Mouse (Mus musculus): ENCODE measurements around the gene Tmem164.

Tmem164 gene

DNA sequence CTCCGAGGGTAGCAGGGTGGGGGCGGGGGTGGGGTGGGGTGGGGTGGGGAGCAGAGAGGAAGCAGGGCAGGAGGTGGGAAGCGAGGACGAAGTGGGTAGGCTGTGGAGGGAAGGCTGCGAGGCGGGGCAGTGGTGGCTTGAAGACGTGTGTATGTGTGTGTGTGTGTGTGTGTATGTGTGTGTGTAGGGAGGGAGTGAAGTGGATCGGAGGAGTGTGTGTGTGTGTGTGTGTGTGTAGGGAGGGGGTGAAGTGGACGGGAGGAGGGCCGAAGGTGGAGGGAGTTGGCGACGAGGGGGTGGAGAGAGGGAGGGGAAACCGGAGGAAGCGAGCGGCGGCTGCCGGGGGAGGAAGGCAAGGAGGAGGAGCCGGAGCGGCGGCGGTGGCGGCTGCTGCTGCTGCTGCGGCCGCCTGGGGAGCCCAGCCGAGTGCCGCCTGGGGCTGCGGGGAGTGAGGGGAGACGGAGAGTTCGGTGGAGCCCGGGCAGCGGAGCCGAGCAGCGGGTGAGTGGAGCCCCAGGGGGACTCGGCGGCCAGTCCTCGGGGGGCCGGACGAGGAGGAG is at the start of gene Tmem164:
Tmem164 (plus strand) TSS at position 351 of the 560 bp plus-strand sequence.
- WGBS = under 1% methylated on average over 20 of the region's 38 CpGs

DNA sequence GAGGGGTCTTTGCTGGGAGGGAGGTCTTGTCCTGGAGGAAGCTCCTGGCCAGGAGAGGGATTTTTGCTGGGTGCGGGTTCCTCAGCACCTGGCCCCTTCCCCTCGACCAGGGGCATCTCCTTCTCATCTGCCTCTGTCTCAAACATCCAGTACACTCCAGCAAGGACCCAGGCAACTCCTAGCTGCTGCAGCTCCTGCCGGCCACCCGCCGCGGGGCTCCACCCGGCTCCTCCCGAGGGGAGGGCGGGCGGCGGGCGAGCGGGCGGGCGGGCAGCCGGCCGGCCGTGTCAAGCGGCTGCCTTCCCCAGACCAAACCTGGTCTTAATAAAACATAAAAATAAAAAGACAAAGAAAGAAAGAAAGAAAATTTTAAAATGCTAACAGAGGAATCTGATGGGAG is 48.2 kb upstream of the Tmem164 start:
- WGBS = 36% methylated on average over 16 of the region's 19 CpGs

DNA sequence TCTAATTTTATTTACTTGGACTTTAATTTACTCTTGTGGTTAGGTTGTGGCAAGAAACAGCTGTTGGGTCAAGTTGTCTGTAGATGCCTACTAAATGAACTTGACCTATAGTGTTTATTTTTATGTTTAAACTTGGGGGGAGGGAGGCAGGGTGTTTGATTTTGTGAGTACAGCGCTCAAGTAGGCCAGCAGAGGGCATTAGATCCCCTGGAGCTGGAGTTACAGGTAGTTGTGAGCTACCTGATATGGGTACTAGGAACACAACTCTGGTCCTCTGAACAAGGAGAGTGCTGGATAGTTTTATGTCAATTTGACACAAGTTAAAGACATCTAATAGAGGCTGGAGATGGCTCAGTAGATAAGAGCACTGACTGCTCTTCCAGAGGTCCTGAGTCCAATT is 34.0 kb upstream of the Tmem164 start:
- WGBS = 71% methylated on average over 1 of the region's 1 CpGs

DNA sequence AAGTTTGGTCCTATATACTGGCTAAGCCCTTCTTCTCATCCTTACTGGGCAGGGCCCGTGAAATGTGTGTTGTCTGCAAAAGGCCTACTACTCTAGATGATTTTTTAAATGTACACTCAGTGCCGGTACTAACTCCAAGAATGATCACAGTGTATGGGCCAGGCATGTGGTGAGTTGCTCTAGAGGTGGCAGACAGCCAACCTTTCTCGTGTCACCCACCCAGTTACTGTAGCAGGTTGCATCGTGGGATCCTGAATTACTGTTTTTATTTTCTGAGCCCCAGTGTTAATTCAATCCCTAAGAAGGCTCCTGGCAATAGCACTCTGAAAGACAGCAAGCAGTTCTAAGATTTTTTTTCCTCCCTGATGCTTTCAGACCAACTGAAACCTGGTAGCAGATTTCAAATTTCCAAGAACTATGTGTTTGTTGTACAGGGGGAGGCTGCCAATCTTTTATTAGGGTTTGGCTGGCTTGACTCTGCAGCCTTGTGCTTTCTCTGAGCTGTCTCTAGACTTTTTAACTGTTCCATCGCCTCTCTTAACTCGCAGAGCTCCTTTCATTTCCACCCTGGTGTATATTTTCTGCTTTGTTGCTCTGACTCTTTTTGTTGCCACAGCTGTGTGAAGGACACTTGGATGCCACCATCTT is 31.0 kb upstream of the Tmem164 start:
- WGBS = 48% methylated on average over 6 of the region's 6 CpGs

DNA sequence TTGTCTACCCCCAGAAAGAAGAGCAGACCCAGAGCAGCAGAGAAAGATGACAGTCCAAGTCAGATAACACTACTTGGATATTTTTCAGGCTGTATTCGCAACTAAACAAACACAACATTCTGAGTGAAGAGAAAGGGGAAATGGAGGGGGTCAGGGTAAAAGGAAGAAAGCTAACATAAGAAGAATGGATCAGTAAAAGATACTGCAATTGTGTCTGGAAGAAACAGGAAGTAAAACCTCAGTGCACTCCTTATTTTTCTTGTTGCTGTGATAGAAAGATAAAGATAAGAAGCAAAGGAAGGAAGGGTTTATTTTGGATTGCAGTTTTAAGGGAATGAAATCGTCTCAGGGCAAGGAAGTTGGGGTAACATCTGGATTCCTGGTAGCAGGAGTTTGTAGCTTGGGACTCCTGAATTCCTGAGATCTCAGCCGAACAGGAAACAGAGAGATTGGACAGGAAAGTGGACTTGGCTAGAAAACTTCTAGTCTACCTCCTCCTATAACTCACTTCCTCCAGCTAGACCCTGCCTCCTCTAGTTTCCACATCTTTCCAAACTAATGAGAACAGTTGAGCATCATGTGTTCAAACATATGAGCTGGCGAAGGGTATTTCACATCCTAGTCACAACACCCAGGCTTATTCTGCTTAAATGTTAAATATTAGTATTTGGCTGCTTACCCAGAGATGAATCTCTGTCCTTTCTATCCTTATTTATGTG is 16.3 kb upstream of the Tmem164 start:
- WGBS = 78% methylated on average over 4 of the region's 4 CpGs

DNA sequence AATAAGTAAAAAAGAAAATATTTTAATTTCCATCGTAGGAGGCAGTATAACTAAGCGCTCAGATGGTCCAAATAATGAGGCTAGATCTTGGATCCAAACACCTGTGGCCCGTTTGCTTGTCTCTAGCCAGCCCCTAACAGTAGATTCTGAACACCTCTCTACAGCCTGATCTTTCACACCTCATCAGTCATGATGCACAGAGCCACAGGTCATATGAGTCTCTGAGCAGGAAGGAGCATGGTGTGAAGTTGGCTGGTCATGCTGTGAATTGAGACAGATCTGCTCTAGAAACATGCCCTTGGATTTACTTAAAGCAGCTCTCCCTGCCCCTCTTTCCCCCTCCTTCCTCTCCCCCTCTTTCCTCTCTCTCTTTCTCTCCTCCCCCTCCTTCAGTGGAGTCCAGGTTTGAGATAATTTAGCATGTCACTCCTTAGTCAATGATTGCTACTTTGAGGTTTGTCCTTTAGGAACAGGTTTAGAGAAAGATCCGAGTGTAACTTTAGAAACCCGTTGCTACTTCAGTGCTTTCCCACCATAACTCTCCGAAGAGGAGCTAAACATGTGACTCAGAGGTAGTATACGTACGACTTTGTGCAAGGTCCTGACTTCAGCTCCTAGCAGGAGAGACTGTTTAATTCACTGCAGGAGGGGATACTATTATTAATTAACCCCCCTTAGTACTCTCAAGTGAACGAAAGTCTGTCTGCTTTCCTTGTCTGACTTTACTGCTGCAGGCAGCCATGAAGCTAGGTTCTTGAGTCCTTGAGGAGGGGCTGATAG is 11.7 kb upstream of the Tmem164 start:
- WGBS = 60% methylated on average over 9 of the region's 9 CpGs

DNA sequence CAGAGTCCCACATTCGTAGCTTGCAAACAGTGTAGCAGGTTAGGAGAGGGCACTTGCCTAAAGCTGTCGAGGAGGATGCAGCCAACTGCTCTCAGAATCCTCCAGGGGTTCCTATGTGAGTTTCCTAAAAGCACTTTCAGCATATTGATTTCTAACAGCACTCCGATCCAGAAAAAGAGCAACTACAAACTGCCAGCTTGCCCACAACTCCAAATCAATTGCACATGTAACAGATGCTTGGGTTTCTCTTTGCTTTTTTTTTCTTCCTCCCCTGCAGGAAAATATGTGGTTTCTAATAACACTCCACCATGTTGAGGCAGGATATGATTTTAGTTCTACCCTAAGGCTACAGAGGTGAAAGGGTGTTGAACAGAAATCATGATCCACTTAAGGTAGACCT is 11.1 kb upstream of the Tmem164 start:
- WGBS = 56% methylated on average over 3 of the region's 3 CpGs

DNA sequence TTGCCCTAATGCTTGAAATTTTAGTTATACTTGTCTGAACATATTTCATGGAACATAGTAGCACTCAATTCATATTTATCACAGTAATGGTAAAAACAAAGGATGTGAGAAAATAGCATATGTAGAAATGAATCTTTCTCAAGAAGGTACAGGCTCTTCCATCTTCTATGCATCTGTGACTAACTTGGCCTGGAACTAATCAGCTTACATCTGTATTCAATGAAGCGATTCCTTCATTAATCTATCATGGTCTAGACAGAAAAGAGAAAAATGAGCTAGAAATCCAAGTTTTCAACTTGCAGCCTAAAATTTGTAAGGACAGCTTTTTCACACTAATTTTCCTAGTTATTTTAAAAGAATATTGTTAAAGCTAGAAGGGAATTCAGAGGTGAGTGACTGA is 10.1 kb upstream of the Tmem164 start:
- WGBS = 100% methylated on average over 1 of the region's 1 CpGs

DNA sequence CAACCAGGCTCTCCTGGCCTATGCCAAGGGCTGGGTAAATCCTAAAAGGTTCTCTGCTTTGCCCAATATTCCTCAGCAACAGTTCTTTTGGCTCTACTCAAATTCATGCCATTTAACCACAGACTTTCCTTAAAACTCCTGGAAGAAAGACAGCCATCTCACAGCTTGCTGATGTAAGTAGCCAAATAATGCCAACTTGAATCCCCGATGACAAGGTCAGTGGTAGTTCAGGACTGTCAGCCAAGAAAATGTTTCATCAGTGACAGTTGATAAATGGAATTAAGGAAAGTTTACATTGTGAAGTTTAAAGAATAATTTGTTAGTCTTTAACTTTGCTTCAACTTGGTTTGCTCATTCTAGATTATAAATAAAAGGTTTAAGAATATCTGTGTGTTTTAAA is 8.5 kb upstream of the Tmem164 start:
- WGBS = 91% methylated on average over 1 of the region's 1 CpGs

DNA sequence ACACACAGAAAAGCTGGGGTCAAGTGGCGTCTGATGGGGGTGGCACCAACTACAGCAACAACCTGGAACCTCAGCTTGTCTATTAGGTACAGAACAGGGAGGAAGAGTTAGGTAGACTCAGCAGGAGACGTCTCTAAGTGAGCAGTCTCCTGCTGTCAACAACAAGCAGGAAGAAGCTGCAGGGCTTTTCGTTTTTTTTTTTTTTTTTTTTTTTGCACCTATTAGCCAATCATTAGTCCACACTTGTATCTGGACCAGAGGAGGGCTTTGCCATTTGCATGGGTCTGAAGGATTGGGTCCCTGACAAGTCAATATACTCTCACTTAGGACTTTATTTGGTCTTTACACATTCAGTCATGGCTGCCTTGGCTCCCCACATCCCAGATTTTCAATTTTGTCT is 4.0 kb upstream of the Tmem164 start:
- WGBS = 72% methylated on average over 3 of the region's 3 CpGs

DNA sequence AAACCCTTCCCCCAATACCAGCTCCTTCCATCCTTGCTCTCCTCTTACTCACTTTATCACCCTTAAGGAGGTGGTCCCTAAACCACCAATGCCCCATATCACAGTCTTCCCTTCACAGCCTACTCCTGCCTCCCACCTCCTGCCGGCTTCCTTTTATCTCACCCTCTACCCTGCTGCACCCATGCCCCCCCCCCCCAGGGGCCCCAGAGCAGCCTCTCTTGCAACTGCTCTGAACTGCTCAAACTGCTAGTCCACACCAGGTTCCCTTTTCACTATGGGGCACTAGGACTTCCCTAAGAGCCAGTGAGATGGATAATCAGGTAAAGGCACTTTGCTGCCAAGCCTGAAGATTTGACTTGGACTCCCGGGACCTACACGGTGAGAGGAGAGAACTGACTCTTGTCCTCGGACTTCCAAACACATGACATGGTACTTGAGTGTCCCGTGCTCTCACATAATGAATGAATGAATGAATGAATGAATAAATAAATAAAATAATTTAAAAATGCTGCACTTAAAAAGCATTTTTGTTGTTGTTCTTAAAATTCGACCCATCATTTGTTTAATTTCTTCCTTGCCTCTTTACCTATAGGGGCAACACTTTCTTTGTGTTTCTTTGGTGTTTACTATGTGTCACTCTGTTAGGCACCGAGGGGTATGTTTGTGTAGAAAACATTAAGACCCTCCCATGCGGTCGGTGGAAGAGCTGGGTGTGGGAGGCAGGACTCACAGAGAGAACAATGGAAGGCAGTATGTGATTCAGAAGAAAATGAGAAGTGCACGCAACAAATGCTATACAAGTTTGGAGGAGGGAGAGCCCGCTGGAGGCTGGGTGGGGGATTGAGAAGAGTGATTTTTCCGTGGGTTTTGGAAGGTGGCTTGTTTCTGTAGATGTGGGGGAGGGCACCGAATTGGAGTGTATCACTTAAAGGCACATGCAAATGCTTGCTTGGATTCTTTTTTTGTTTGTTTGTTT is 2.4 kb upstream of the Tmem164 start:
- 76% methylated on average over 13 of the region's 13 CpGs for WGBS

DNA sequence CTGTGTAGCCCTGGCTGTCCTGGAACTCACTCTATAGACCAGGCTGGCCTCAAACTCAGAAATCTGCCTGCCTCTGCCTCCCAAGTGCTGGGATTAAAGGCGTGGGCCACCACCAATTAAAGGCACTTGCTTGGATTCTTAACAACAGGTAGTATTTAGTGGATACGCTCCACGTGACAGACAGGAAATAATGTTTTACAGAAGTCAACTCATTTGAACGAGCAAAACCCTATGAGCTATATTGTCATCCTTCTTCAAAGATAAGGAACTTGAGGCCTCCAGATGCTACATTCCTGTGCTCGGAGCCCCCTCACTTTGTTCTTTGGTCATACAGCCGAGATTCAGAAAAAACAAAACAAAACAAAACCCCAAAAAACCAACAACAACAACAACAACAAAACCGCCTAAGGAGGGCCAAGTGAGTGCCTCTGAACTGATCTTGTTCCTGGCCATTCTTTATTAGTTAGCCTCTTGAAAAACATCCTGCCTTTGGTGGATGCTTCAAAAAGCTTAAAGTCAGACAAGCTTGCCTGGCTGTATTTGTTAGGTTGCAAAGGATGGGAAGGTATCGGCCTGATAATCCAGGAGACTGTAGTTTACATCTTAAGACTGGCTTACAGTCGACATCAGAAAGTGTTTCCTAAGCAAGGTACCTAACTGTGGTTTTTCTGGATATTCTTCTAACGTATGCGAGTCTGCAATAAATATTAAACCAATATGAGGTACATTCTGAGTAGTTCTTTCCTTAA is 1.5 kb upstream of the Tmem164 start:
- WGBS = 67% methylated on average over 11 of the region's 11 CpGs

DNA sequence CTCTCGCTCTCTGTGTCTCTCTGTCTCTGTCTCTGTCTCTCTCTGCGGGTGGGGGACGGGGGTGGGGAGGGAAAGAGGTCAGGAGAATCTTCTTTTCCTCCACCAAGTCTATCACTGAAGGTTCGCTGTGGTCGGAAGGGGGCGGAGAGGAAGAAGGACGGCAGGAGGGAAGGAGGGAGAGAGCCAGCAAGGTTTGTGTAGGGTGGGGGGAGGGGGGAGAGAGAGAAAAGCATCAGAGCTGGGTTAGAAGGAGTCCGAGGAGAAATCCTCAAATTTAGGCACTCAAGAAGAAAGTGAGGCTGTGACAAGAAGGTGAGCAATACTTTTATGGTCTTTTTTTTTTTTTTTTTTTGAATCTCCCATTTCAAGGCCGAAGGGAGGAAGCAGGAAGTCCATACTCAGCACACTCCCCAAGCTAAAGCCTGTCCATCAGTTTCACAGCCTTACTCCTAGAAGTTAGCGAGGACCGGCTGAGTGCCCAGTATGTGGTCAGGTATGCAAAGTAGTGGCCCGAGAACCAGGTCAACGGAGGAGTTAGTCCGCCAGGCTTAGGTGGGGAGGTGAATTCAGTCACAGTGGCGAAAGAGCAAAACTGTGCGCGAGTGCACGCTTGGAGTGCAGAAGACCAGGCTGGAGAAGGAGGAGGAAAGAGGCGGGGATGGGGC is 683 bp upstream of the Tmem164 start:
- 3% methylated on average over 19 of the region's 19 CpGs for WGBS

DNA sequence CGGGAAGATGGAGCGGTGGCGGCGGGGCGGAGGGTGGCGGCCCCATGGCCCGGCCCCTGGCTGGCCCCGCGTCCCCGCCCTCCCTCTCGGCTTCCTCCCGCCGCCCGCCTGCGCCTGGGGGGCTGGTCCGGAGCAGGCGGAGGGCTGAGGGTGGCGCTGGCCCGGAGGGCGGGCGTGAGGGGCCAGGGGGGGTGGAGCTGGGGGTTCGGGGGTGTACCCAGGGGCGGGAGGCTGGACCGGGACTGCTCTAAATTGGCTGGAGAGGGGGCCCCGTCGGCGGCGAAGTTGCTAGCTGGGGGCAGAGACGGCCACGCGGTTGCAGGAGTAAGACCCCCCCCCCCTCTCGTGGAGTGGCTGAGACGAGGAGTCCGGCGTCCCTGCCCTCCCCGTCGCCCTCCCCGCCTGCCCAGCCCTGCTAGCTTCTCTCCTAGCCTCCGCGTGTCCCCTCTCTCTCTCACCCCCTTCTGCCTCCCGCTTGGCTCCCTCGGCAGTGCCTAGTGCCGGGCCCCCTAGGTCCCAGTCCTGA is 473 bp downstream of the Tmem164 start:
- 0% methylated on average over 18 of the region's 43 CpGs for WGBS

DNA sequence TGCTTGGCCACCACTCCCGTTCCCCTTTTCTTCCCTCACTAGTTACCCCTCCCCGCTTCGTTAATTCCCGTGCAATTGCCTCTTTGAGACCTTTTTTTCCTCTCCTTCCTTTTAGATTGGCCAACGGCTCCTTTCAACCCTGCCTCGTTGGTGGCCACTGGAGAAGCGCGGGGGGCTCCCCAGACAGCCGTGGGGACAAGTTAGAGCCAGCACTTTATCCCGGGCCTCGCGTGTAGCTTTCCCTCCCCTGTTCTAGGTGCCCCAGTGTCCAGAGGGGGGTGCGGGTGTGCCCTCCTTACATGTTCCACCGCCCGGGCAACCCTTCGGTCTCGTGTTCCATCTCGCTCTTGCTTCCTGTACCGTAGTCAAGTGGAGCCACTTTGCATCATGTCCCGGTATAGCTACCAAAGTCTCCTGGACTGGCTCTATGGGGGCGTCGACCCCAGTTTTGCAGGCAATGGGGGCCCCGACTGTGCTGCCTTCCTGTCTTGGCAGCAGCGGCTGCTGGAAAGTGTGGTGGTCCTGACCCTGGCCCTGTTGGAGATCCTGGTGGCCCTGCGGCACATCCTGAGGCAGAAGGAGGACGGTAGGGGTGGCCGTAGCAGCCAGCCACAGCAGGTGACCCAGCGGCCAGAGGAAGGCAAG is 1.1 kb downstream of the Tmem164 start:
- WGBS = 9% methylated on average over 28 of the region's 28 CpGs

DNA sequence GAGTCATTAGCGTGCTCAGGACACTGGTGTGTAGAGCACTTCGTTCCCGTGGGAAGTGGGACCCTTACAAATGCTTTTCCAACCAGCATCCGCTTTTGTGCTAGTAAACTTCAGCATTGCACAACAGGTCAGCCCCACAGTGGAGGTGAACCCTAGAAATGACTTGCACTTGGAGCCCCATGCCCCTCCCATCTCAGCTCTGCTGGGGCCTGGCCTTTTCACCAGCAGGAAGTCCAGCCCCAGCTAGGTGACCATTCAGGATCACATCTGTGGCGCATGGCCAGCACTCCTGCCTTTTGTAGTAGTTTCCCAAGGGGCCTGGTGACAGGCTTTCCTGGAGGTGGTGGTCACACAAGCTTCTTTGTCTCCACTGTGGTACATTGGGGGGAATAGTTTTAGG is 1.8 kb downstream of the Tmem164 start:
- 45% methylated on average over 5 of the region's 5 CpGs for WGBS

DNA sequence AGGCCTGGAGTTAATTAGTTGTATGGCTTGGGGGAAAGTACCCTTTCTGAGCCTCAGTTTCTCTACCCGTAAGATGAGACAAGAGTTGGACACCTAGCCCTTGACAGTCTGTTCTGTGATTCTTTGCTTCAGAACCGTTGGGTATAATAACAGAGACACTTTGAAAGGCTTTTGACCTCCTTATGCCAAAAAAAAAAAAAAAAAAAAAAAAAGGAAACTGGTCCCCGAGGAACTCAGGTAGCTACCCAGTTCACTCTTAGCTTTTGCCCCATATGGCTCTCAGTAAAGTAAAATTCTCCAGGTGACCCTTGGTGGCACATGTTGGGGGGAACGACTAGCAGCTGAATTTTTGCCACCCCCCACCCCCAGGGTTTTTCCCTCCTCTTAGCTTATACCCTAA is 3.5 kb downstream of the Tmem164 start:
- WGBS = 44% methylated on average over 4 of the region's 4 CpGs

DNA sequence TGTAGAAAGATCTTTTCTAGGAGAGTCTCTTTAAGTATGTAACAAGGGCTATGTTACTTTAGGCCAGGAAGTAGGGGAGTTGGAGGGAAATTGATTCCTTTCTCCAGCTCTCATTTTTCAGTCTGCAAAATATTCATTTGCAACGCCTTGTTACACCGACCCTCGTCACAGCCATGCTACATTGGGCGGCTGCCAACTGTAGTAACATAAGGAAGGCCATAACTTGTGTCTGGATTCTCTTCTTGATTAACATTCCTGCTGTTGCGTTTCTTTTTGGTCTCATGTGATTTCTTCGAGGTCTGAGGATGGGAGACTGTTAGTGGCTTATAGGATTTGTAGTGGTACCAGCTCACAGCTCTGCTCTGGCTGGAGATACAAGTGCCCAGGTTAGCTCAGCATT is 4.5 kb downstream of the Tmem164 start:
- WGBS = 29% methylated on average over 6 of the region's 6 CpGs

DNA sequence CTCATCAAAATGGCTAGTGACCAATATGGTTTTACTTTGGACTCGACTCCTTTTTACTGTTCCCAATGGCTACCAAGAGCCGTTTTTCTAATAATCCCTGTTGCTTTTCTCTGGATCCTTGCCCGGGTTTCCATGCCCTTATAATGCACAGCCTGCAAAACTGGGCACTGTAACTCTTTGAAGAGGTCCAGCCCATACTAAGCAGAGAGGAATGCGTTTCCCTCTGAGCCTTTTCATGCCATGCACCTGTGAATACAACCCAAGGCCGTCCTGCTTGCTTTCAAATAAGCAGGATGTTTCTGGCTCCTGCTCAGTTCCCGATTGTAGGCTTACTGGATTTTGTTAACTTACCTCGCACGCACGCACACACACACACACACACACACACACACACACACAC is 7.3 kb downstream of the Tmem164 start:
- WGBS = 54% methylated on average over 9 of the region's 9 CpGs

All from cerebral cortex, adult 2 months (tissue).